Mouse (Mus musculus) ovary, adult 2 months (tissue): Measurements from ENCODE around the gene Fgfr2. TPM values are rescaled to one million over a fixed set of nuclear protein-coding genes. Genes with fewer than 3 reads are reported as not detected.

Experiments used
- polyA plus RNA-seq: library from polyadenylated mRNA; depleted of rRNA; stranded (reverse); fragments of >200 nt; gene quantifications from 2 replicates; pipeline ENCODE4 v1.2.3, GENCODE M21; 2012; rRNA removed

Fgfr2 gene
- polyA plus RNA-seq, 1 experiment = 48.7 TPM

Other genes starting within 250 kb of the Fgfr2 start
- 7.1 and 8.0 TPM in 2 replicates for gene Zranb1, start 192.2 kb downstream of the Fgfr2 start, polyA plus RNA-seq
- gene Ctbp2, start 1.0 kb upstream of the Fgfr2 start, polyA plus RNA-seq = 89.4 and 93.4 TPM in 2 replicates